Mouse (Mus musculus): ENCODE results near the gene Golga1.

DNA sequence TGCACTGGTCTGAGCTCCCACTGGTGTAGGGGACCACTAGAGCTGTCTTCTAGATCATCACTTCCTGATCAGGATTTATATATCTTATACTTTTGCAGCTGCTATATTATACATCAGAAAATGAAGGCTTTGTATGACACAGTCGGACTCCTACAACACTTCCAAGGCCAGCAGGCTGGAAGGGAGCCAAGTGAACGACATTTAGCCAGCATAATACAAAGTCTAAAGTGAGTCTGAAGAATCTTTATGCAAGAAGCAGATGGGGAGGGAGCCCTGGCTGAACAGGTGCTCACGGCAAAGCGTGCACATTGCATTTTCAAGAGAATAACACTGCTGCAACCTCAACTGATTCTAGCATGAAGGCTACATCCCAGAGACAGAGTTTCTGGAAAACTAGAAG, 72.9 kb downstream of the Golga1 start:
- no peak for TF ChIP-seq CTCF (IDR thresholded peaks at IDR 0.05; ENCODE audit: extremely low read depth, insufficient read depth, insufficient read length, insufficient replicate concordance)
- TF ChIP-seq POLR2A (IDR thresholded peaks at IDR 0.05; ENCODE audit: low read depth, low read length): no peak
